18 mouse cellular contexts compared by ENCODE assay signal in the genomic region with DNA sequence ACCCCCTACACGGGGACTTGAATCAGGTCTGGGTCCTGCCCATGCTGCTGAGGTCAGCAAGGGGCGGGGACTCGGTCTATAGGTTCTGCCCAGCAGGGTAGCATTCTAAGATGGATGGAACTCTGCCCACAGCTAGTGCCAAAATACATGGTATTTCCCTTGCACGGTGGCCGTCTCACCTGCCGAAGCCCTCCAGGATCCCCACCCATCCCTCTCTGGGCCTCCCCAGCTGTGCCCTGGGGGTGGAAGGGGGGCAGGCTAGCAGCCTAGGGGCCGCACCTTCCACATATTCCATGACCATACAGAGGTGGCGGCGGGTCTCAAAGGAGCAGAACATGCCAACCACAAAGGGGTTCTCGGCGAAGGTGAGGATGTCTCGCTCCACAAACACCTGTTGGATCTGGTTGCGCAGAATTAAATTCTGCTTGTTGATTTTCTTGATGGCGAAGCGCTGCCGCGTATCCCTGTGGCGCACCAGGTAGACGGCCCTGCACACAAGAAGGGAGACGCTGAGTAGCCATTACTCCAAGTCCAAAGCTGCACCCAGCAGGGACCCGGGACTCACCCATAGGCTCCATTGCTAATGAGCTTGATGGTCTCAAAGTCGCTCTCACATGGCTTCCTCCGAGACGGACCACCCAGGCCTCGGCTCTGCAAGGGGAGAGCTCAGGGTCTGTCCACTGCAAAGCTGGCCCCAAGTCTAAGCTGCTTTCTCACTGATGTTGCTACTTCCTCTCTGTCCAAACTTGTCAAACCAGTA. TPM values are rescaled to one million over a fixed set of nuclear protein-coding genes. Genes with fewer than 3 reads are reported as not detected.
"Had no signal": no experiment of that assay in that cellular context is flagged by ENCODE, and none has a peak within 500 bp of the region (broad histone marks: within the 10 kb centered on the region; RNA-seq: fewer than 3 reads in every experiment).

No protein-coding gene starts in this region.

- H3K9me3 ChIP-seq: lung, embryonic 15.5 days; megakaryocyte, embryonic 14.5 days; midbrain, embryonic 10.5 days; midbrain, embryonic 13.5 days; neural tube, embryonic 13.5 days had no signal

- H3K9ac ChIP-seq: liver, embryonic 14.5 days; lung, embryonic 15.5 days; midbrain, embryonic 13.5 days; neural tube, embryonic 13.5 days had no signal

- H3K4me2 ChIP-seq: midbrain, embryonic 13.5 days had no signal

- H3K27ac ChIP-seq: kidney, postnatal 0 days; liver, embryonic 14.5 days; lung, embryonic 15.5 days; midbrain, embryonic 10.5 days; midbrain, embryonic 13.5 days; neural tube, embryonic 13.5 days had no signal

- H3K27me3 ChIP-seq: lung, embryonic 15.5 days; megakaryocyte, embryonic 14.5 days had no signal

- DNase-seq: kidney, adult 2 months; kidney, postnatal 25 days; left cerebral cortex, postnatal 4 days; lung, adult 18-20 months; lung, postnatal 10 days; lung, postnatal 36 days; thymus, adult 18-20 months; thymus, postnatal 36 days had no signal

- H3K4me3 ChIP-seq: lung, embryonic 15.5 days; megakaryocyte, embryonic 14.5 days; midbrain, embryonic 13.5 days; myocyte had no signal

- ATAC-seq: midbrain, embryonic 13.5 days; midbrain, embryonic 16.5 days had no signal

RNA-seq across cellular contexts. Expression of a gene that starts 21.8 kb away (rescaled TPM):
- polyA plus RNA-seq: kidney, embryonic 14.5 days; midbrain, embryonic 13.5 days; neural tube, embryonic 13.5 days had no signal
